Mouse (Mus musculus) midbrain, embryonic 15.5 days (tissue): Measurements from ENCODE around the gene Ptpn14. TPM values are rescaled to one million over a fixed set of nuclear protein-coding genes. Genes with fewer than 3 reads are reported as not detected.

Source experiments
- ATAC-seq: fragments of 200-750 bp; cut with Nextera tagmentation; replicated peaks from 2 replicates; pipeline ENCODE4 v1.8.0; 2017; ENCODE audit warnings: moderate TSS enrichment
- H3K27ac ChIP-seq: fragments of 300-500 bp; sonication (generic); 2 replicates; pipeline ENCODE4 v1.5.1; 2015; ENCODE audit warnings: mild to moderate bottlenecking, inconsistent platforms
- H3K27me3 ChIP-seq: fragments of 300-500 bp; sonication (generic); replicated peaks from 2 replicates; pipeline ENCODE4 v1.6.1; 2015; ENCODE audit warnings: inconsistent platforms
- H3K36me3 ChIP-seq: fragments of 300-500 bp; sonication (generic); replicated peaks from 2 replicates; pipeline ENCODE4 v1.6.1; 2015; ENCODE audit warnings: inconsistent platforms
- H3K4me1 ChIP-seq: fragments of 300-500 bp; sonication (generic); 2 replicates; pipeline ENCODE4 v1.6.1; 2015; ENCODE audit warnings: inconsistent platforms
- H3K4me2 ChIP-seq: fragments of 300-500 bp; sonication (generic); 2 replicates; pipeline ENCODE4 v1.6.1; 2015; ENCODE audit warnings: inconsistent platforms, mild to moderate bottlenecking, moderate library complexity
- H3K4me3 ChIP-seq: fragments of 300-500 bp; sonication (generic); 2 replicates; pipeline ENCODE4 v1.5.1; 2015; ENCODE audit warnings: mild to moderate bottlenecking, inconsistent platforms
- H3K9ac ChIP-seq: fragments of 300-500 bp; sonication (generic); 2 replicates; pipeline ENCODE4 v1.6.1; 2015; ENCODE audit warnings: mild to moderate bottlenecking, inconsistent platforms
- H3K9me3 ChIP-seq: fragments of 300-500 bp; sonication (generic); 2 replicates; pipeline ENCODE4 v1.6.1; 2016; ENCODE audit warnings: inconsistent platforms
- WGBS: fragments of 180-500 bp; shearing (Covaris S2); methylation state at CpG from one replicate; pipeline ENCODE4 v1.1.7; 2015; ENCODE audit warnings: mixed read lengths; 5-methylcytosine and 5-hydroxymethylcytosine counted together
- polyA plus RNA-seq: library from polyadenylated mRNA; unstranded; fragments of >200 nt; fragmentation: Nextera tagmentation; extraction: Ambion mirVana; gene quantifications from 2 replicates; pipeline ENCODE4 v1.2.1, GENCODE M21; 2015

The Ptpn14 gene
- polyA plus RNA-seq, 1 experiment from 2014 or later, result 2.1 TPM

DNA sequence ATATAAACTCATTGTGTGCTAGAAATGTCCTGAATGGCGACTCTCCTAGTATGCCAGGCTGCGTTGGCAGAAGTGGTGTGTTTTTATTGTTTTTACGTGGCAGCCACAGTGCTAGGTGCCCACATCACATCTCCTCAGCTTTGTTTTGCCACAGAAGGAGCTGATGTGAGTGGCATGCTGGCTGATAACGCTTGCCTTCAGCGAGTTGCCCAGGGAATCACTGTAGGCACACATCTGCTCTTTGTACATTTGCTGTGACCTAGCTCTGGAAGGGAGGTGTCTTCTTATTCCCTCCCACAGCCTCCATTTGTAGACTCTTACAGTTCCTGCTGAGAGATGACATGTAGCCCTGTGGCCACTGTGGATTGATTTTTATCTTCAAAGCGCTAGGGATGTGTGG is 24.2 kb downstream of the Ptpn14 start:
- 79% methylated on average over 6 of the region's 6 CpGs for WGBS
- no peak for ATAC-seq
- Histone ChIP-seq H3K27ac (no peak overlapping the region), H3K4me2 (no peak overlapping the region), H3K27me3 (no peaks in the 10 kb centered on the region), H3K4me3 (no peak overlapping the region), H3K9me3 (no peaks in the 10 kb centered on the region), H3K9ac (no peak overlapping the region), H3K36me3 (no peaks in the 10 kb centered on the region), H3K4me1 (peaks cover 8% of the 10 kb centered on the region; the same call in 1 of the 2 replicates)

GRCm38 (mm10) chr1:189755072-189755471 is 27.0 kb downstream of the Ptpn14 start:
- H3K4me2 ChIP-seq, result no peak overlapping the region
- 45% methylated on average over 8 of the region's 8 CpGs for WGBS
- ATAC-seq, result no peak
- peaks cover 8% of the 10 kb centered on the region; the same call in 1 of the 2 replicates for H3K4me1 ChIP-seq
- no peaks in the 10 kb centered on the region for H3K27me3 ChIP-seq
- H3K27ac ChIP-seq, result no peak overlapping the region
- H3K4me3 ChIP-seq, result no peak overlapping the region
- H3K9ac ChIP-seq, result no peak overlapping the region
- H3K9me3 ChIP-seq, result no peaks in the 10 kb centered on the region
- no peaks in the 10 kb centered on the region for H3K36me3 ChIP-seq

DNA sequence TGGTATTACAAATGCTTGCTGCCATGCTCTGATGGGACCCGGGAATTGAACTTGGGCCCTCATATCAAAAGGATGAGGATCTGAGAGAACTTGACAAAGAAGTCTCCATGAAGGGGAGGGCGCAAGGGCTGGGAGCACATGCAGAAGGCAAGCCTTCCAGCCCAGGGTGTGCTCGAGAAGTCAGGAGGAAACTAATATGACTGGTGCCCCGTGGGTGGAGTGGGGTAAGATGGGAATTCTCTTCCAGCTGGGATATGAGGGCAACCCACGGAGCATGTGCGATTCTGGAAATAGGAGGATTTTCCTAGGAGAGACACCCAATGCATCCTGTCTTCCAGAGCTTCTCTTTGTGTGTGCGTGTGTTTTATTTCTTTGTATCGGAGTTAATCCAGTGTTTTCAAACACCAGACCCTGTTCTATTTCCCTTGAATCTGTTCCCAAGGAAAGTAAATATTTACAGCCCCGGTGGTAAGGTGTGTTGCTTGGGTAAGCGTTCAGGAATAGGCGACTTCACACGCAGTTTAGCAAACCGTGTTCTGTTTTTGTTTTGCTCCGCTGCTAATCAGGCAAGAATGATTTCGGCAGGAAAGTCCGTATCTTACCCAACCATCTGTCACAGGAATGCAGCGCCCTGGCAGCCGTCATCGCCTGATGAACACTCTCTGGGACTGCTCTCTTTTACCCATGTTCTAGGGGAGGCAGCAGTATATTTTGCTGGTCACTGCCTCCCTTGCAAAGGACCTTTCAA is 28.4 kb downstream of the Ptpn14 start:
- no peak for ATAC-seq
- Histone ChIP-seq H3K36me3 (no peaks in the 10 kb centered on the region), H3K27me3 (no peaks in the 10 kb centered on the region), H3K9me3 (no peaks in the 10 kb centered on the region), H3K4me2 (no peak overlapping the region), H3K27ac (0 out of 2 replicates have a peak overlapping the region, but pooled peaks have one; percentile 11), H3K4me3 (no peak overlapping the region), H3K4me1 (peaks cover 8% of the 10 kb centered on the region; the same call in 1 of the 2 replicates), H3K9ac (no peak overlapping the region)
- WGBS, result 40% methylated on average over 19 of the region's 19 CpGs

- WGBS, result 63% methylated on average over 7 of the region's 7 CpGs
- Histone ChIP-seq H3K9ac (no peak overlapping the region), H3K27ac (0 out of 2 replicates have a peak overlapping the region, but pooled peaks have one; percentile 11), H3K36me3 (no peaks in the 10 kb centered on the region), H3K9me3 (no peaks in the 10 kb centered on the region), H3K4me2 (no peak overlapping the region), H3K27me3 (no peaks in the 10 kb centered on the region), H3K4me3 (no peak overlapping the region), H3K4me1 (peaks cover 8% of the 10 kb centered on the region; the same call in 1 of the 2 replicates)
- ATAC-seq, result no peak
These were observed 29.0 kb downstream of the Ptpn14 start for GRCm38 (mm10) chr1:189757054-189757408.

DNA sequence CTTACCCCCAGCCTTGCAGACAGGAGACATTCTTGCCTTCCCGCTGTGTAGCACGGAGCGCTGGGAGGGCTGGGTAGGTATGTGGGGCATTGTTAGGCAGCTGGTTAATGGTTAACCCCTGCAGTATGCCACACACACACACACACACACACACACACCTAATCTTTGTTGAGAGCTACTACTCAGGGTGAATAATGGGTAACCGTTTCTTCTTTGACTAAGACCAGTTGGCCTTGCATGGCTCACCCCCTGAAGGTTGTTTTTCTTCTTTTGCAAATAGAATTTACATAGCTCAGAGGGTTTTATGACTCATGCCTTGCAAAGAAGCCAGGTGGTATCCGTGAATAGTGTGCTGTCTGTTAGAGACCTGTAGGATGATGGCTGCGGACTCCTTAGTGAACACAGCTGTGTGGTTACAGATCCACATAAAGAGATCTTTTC is 33.5 kb downstream of the Ptpn14 start:
- H3K4me1 ChIP-seq, result peaks cover 2% of the 10 kb centered on the region
- H3K4me3 ChIP-seq, result no peak overlapping the region
- H3K9me3 ChIP-seq, result no peaks in the 10 kb centered on the region
- no peak overlapping the region for H3K9ac ChIP-seq
- no peak overlapping the region for H3K4me2 ChIP-seq
- no peaks in the 10 kb centered on the region for H3K36me3 ChIP-seq
- WGBS, result 26% methylated on average over 6 of the region's 6 CpGs
- H3K27me3 ChIP-seq, result no peaks in the 10 kb centered on the region
- H3K27ac ChIP-seq, result no peak overlapping the region
- ATAC-seq, result no peak

GRCm38 (mm10) chr1:189764258-189764657 is 36.2 kb downstream of the Ptpn14 start:
- 77% methylated on average over 5 of the region's 5 CpGs for WGBS
- Histone ChIP-seq H3K36me3 (no peaks in the 10 kb centered on the region), H3K4me1 (no peaks in the 10 kb centered on the region; the same call in 1 of the 2 replicates), H3K4me2 (no peak overlapping the region), H3K27me3 (no peaks in the 10 kb centered on the region), H3K4me3 (no peak overlapping the region), H3K27ac (no peak overlapping the region), H3K9me3 (no peaks in the 10 kb centered on the region), H3K9ac (no peak overlapping the region)
- no peak for ATAC-seq

- H3K9me3 ChIP-seq, result no peaks in the 10 kb centered on the region
- H3K27ac ChIP-seq, result no peak overlapping the region
- no peak overlapping the region for H3K9ac ChIP-seq
- no peak overlapping the region for H3K4me3 ChIP-seq
- H3K36me3 ChIP-seq, result no peaks in the 10 kb centered on the region
- no peak overlapping the region for H3K4me2 ChIP-seq
- H3K4me1 ChIP-seq, result no peaks in the 10 kb centered on the region; the same call in 1 of the 2 replicates
- WGBS, result 66% methylated on average over 10 of the region's 10 CpGs
- no peak for ATAC-seq
- H3K27me3 ChIP-seq, result no peaks in the 10 kb centered on the region
These were observed 39.1 kb downstream of the Ptpn14 start for GRCm38 (mm10) chr1:189767164-189767563.

DNA sequence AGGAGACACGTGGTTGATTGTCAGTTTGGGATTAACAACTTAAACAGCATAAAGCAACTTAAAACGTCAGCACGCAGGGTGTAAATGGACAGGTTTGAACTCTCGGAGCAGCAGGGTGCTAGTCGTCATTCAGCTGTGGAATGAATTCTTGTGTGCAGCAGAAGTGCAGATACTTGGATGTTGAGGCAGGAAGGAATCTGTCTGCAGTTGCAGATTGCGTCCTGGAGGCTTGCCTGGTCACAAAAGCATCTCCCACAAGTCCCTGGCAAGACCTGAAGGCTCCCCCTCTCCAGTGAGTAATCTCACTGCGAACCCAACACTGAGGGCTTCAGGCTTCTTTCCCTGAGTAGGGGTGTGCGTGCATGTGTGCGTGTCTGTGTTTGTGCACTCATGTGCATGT is 39.8 kb downstream of the Ptpn14 start:
- Histone ChIP-seq H3K9me3 (no peaks in the 10 kb centered on the region), H3K4me1 (no peaks in the 10 kb centered on the region; the same call in 1 of the 2 replicates)
- 56% methylated on average over 9 of the region's 9 CpGs for WGBS

GRCm38 (mm10) chr1:189770516-189770915 is 42.4 kb downstream of the Ptpn14 start:
- Histone ChIP-seq H3K27me3 (no peaks in the 10 kb centered on the region), H3K9ac (no peak overlapping the region), H3K4me2 (no peak overlapping the region), H3K4me1 (no peaks in the 10 kb centered on the region), H3K36me3 (no peaks in the 10 kb centered on the region), H3K9me3 (no peaks in the 10 kb centered on the region), H3K27ac (no peak overlapping the region), H3K4me3 (no peak overlapping the region)
- ATAC-seq, result no peak
- WGBS, result 91% methylated on average over 3 of the region's 3 CpGs

More for the DNA sequence above, 39.8 kb downstream of the Ptpn14 start:
- H3K4me3 ChIP-seq, result no peak overlapping the region
- no peak overlapping the region for H3K4me2 ChIP-seq
- H3K27me3 ChIP-seq, result no peaks in the 10 kb centered on the region
- no peak overlapping the region for H3K9ac ChIP-seq
- H3K27ac ChIP-seq, result no peak overlapping the region
- no peak for ATAC-seq
- no peaks in the 10 kb centered on the region for H3K36me3 ChIP-seq

GRCm38 (mm10) chr1:189772707-189773106 is 44.6 kb downstream of the Ptpn14 start:
- Histone ChIP-seq H3K9ac (no peak overlapping the region), H3K4me3 (no peak overlapping the region), H3K4me2 (no peak overlapping the region), H3K36me3 (no peaks in the 10 kb centered on the region), H3K27me3 (no peaks in the 10 kb centered on the region), H3K27ac (no peak overlapping the region), H3K9me3 (no peaks in the 10 kb centered on the region), H3K4me1 (no peaks in the 10 kb centered on the region)
- 90% methylated on average over 10 of the region's 10 CpGs for WGBS
- no peak for ATAC-seq

DNA sequence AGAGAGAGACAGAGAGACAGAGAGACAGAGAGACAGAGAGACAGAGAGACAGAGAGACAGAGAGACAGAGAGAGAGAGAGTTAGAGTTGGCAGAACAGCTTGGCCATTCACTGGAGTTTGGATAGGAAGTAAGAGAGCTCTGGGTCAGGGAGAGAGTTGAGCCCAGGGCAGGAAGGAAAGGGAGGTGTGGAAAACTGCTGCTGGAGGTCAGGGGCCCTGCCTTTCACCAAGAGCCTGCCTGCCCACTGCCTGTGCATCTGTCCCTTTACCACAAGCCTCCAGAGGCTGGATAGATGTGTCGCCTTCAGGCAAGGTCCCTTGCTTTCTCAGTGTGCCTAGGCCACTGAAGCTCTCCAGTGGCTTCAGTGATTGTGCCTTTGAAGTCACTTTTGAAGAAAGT is 46.7 kb downstream of the Ptpn14 start:
- no peak overlapping the region for H3K27ac ChIP-seq
- 83% methylated on average over 1 of the region's 1 CpGs for WGBS

GRCm38 (mm10) chr1:189777207-189777606 is 49.1 kb downstream of the Ptpn14 start:
- ATAC-seq, result no peak
- Histone ChIP-seq H3K27ac (no peak overlapping the region), H3K4me3 (no peak overlapping the region), H3K4me2 (no peak overlapping the region), H3K27me3 (no peaks in the 10 kb centered on the region), H3K9me3 (no peaks in the 10 kb centered on the region), H3K4me1 (no peaks in the 10 kb centered on the region), H3K36me3 (no peaks in the 10 kb centered on the region), H3K9ac (no peak overlapping the region)
- WGBS, result 91% methylated on average over 6 of the region's 6 CpGs

More for the DNA sequence above, 46.7 kb downstream of the Ptpn14 start:
- Histone ChIP-seq H3K4me2 (no peak overlapping the region), H3K9me3 (no peaks in the 10 kb centered on the region), H3K36me3 (no peaks in the 10 kb centered on the region), H3K4me1 (no peaks in the 10 kb centered on the region), H3K4me3 (no peak overlapping the region), H3K9ac (no peak overlapping the region), H3K27me3 (no peaks in the 10 kb centered on the region)
- ATAC-seq, result no peak

DNA sequence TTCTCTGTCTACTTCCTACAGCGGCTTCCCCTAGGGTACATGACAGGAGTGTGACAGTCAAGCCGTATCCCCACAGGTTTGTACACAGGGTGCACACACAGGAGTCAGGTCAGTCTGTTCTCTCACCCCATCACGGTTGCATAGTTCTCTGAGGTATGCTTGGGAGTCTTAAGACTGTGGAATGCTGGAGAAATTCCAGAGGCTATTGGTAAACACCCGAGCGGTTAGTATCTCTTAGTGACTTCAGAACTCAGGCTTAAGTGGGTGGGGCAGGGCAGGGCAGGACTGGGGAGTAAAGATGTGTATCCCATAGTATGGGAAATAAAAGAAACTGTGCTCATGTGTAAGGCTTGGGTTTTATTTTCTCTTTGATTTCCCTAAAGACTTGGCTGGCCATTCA is 50.3 kb downstream of the Ptpn14 start:
- no peak overlapping the region for H3K27ac ChIP-seq
- H3K4me1 ChIP-seq, result no peaks in the 10 kb centered on the region
- no peaks in the 10 kb centered on the region for H3K27me3 ChIP-seq
- H3K4me3 ChIP-seq, result no peak overlapping the region
- H3K4me2 ChIP-seq, result no peak overlapping the region
- H3K9ac ChIP-seq, result no peak overlapping the region
- H3K36me3 ChIP-seq, result no peaks in the 10 kb centered on the region
- 46% methylated on average over 5 of the region's 5 CpGs for WGBS
- no peaks in the 10 kb centered on the region for H3K9me3 ChIP-seq
- ATAC-seq, result no peak
